Mouse (Mus musculus) liver, embryonic 16.5 days (tissue): ENCODE data around the gene Foxp4. TPM values are rescaled to one million over a fixed set of nuclear protein-coding genes. Genes with fewer than 3 reads are reported as not detected.
A peak's percentile ranks its signal among the peaks of the same experiment; 100 is the strongest.

Experiments used
- ATAC-seq: fragments of 200-750 bp; cut with Nextera tagmentation; 2 replicates; pipeline ENCODE4 v1.8.0; 2017; ENCODE audit warnings: low read depth, mild to moderate bottlenecking, moderate number of reproducible peaks, moderate library complexity
- H3K27ac ChIP-seq: fragments of 300-500 bp; sonication (generic); 2 replicates; pipeline ENCODE4 v1.5.1; 2014; ENCODE audit warnings: mild to moderate bottlenecking, low read length
- H3K27me3 ChIP-seq: fragments of 300-500 bp; sonication (generic); 2 replicates; pipeline ENCODE4 v1.6.1; 2014; ENCODE audit warnings: low read depth, low read length, mixed read lengths; ENCODE audit not compliant: control insufficient read depth, insufficient read depth
- H3K36me3 ChIP-seq: fragments of 300-500 bp; sonication (generic); 2 replicates; pipeline ENCODE4 v1.6.1; 2014; ENCODE audit warnings: mild to moderate bottlenecking; ENCODE audit not compliant: control insufficient read depth, insufficient read depth
- H3K4me1 ChIP-seq: fragments of 300-500 bp; sonication (generic); 2 replicates; pipeline ENCODE4 v1.6.1; 2014; ENCODE audit warnings: low read depth, low read length, mixed read lengths; ENCODE audit not compliant: control insufficient read depth
- H3K4me2 ChIP-seq: fragments of 300-500 bp; sonication (generic); 2 replicates; pipeline ENCODE4 v1.6.1; 2014; ENCODE audit warnings: low read depth, low read length, mixed read lengths
- H3K4me3 ChIP-seq: fragments of 300-500 bp; sonication (generic); 2 replicates; pipeline ENCODE4 v1.5.1; 2014; ENCODE audit warnings: low read depth, mild to moderate bottlenecking, low read length
- H3K9ac ChIP-seq: fragments of 300-500 bp; sonication (generic); 2 replicates; pipeline ENCODE4 v1.6.1; 2014; ENCODE audit warnings: low read depth, low read length
- H3K9me3 ChIP-seq: fragments of 300-500 bp; sonication (generic); replicated peaks from 2 replicates; pipeline ENCODE4 v1.6.1; 2016; ENCODE audit warnings: low read length; ENCODE audit not compliant: control insufficient read depth
- WGBS: fragments of 180-500 bp; shearing (Covaris S2); extraction: QIAGEN DNeasy Blood & Tissue Kit; methylation state at CpG from one replicate; pipeline ENCODE4 v1.1.7; 2014; ENCODE audit not compliant: insufficient replicate concordance; 5-methylcytosine and 5-hydroxymethylcytosine counted together
- polyA plus RNA-seq: library from polyadenylated mRNA; unstranded; fragments of >200 nt; fragmentation: Nextera tagmentation; extraction: Ambion mirVana; gene quantifications from 2 replicates; pipeline ENCODE4 v1.2.1, GENCODE M21; 2015

Gene Foxp4
- polyA plus RNA-seq, 1 experiment from 2014 or later, result 4.0 TPM

- no peak overlapping the region for H3K9ac ChIP-seq
- no peak overlapping the region for H3K27ac ChIP-seq
- no peaks in the 10 kb centered on the region for H3K9me3 ChIP-seq
- no peak for ATAC-seq
- H3K4me1 ChIP-seq, result no peaks in the 10 kb centered on the region; the same call in 1 of the 2 replicates
- WGBS, result 24% methylated on average over 12 of the region's 12 CpGs
- H3K4me3 ChIP-seq, result no peak overlapping the region
- H3K36me3 ChIP-seq, result no peaks in the 10 kb centered on the region
- no peaks in the 10 kb centered on the region for H3K27me3 ChIP-seq
- no peak overlapping the region for H3K4me2 ChIP-seq
Measured at GRCm38 (mm10) chr17:47952368-47953081, 28.1 kb upstream of the Foxp4 start.

GRCm38 (mm10) chr17:47951452-47951851 lies 27.0 kb upstream of the Foxp4 start:
- no peak overlapping the region for H3K27ac ChIP-seq
- 73% methylated on average over 13 of the region's 13 CpGs for WGBS
- H3K27me3 ChIP-seq, result no peaks in the 10 kb centered on the region
- no peak overlapping the region for H3K4me3 ChIP-seq
- no peaks in the 10 kb centered on the region for H3K9me3 ChIP-seq
- H3K4me2 ChIP-seq, result no peak overlapping the region
- no peaks in the 10 kb centered on the region; the same call in 1 of the 2 replicates for H3K4me1 ChIP-seq
- ATAC-seq, result no peak
- no peaks in the 10 kb centered on the region for H3K36me3 ChIP-seq
- H3K9ac ChIP-seq, result no peak overlapping the region

- no peak overlapping the region for H3K4me3 ChIP-seq
- H3K4me1 ChIP-seq, result no peaks in the 10 kb centered on the region; the same call in 1 of the 2 replicates
- ATAC-seq, result no peak
- no peaks in the 10 kb centered on the region for H3K36me3 ChIP-seq
- WGBS, result 71% methylated on average over 5 of the region's 5 CpGs
- no peak overlapping the region for H3K4me2 ChIP-seq
- no peaks in the 10 kb centered on the region for H3K27me3 ChIP-seq
- H3K9me3 ChIP-seq, result no peaks in the 10 kb centered on the region
- H3K9ac ChIP-seq, result no peak overlapping the region
- H3K27ac ChIP-seq, result no peak overlapping the region
Measured at GRCm38 (mm10) chr17:47950831-47951230, 26.4 kb upstream of the Foxp4 start.

GRCm38 (mm10) chr17:47949441-47949840 lies 25.0 kb upstream of the Foxp4 start:
- Histone ChIP-seq H3K9ac (no peak overlapping the region), H3K27ac (no peak overlapping the region), H3K9me3 (no peaks in the 10 kb centered on the region), H3K36me3 (no peaks in the 10 kb centered on the region), H3K27me3 (no peaks in the 10 kb centered on the region), H3K4me1 (no peaks in the 10 kb centered on the region; the same call in 1 of the 2 replicates), H3K4me2 (no peak overlapping the region), H3K4me3 (no peak overlapping the region)
- ATAC-seq, result no peak
- 75% methylated on average over 12 of the region's 12 CpGs for WGBS

GRCm38 (mm10) chr17:47948753-47949152 lies 24.3 kb upstream of the Foxp4 start:
- no peaks in the 10 kb centered on the region for H3K36me3 ChIP-seq
- H3K4me1 ChIP-seq, result no peaks in the 10 kb centered on the region; the same call in 1 of the 2 replicates
- H3K4me2 ChIP-seq, result no peak overlapping the region
- no peak overlapping the region for H3K27ac ChIP-seq
- ATAC-seq, result no peak
- H3K4me3 ChIP-seq, result no peak overlapping the region
- H3K9ac ChIP-seq, result no peak overlapping the region
- H3K9me3 ChIP-seq, result no peaks in the 10 kb centered on the region
- no peaks in the 10 kb centered on the region for H3K27me3 ChIP-seq
- WGBS, result 31% methylated on average over 5 of the region's 5 CpGs

GRCm38 (mm10) chr17:47946921-47947420 lies 22.5 kb upstream of the Foxp4 start:
- Histone ChIP-seq H3K4me1 (peaks cover 3% of the 10 kb centered on the region), H3K9ac (no peak overlapping the region), H3K27me3 (no peaks in the 10 kb centered on the region), H3K27ac (no peak overlapping the region), H3K4me2 (no peak overlapping the region), H3K4me3 (no peak overlapping the region), H3K9me3 (no peaks in the 10 kb centered on the region), H3K36me3 (no peaks in the 10 kb centered on the region)
- 25% methylated on average over 14 of the region's 14 CpGs for WGBS
- ATAC-seq, result peak; percentile 30; the same call in 1 of the 2 replicates

- Histone ChIP-seq H3K4me1 (peaks cover 7% of the 10 kb centered on the region), H3K27me3 (no peaks in the 10 kb centered on the region), H3K27ac (no peak overlapping the region), H3K9me3 (no peaks in the 10 kb centered on the region), H3K4me3 (no peak overlapping the region), H3K4me2 (no peak overlapping the region), H3K36me3 (no peaks in the 10 kb centered on the region), H3K9ac (no peak overlapping the region)
- 43% methylated on average over 3 of the region's 3 CpGs for WGBS
- ATAC-seq, result no peak
Measured at GRCm38 (mm10) chr17:47946111-47946510, 21.7 kb upstream of the Foxp4 start.

GRCm38 (mm10) chr17:47943103-47943870 lies 18.8 kb upstream of the Foxp4 start:
- Histone ChIP-seq H3K9me3 (no peaks in the 10 kb centered on the region), H3K4me2 (no peak overlapping the region), H3K27me3 (no peaks in the 10 kb centered on the region), H3K9ac (no peak overlapping the region), H3K27ac (no peak overlapping the region), H3K36me3 (no peaks in the 10 kb centered on the region), H3K4me1 (peaks cover 7% of the 10 kb centered on the region), H3K4me3 (no peak overlapping the region)
- 24% methylated on average over 9 of the region's 9 CpGs for WGBS
- no peak for ATAC-seq

GRCm38 (mm10) chr17:47942008-47942407 lies 17.6 kb upstream of the Foxp4 start:
- 58% methylated on average over 4 of the region's 4 CpGs for WGBS
- H3K4me1 ChIP-seq, result peaks cover 7% of the 10 kb centered on the region
- H3K27ac ChIP-seq, result no peak overlapping the region
- no peak overlapping the region for H3K4me2 ChIP-seq
- H3K9me3 ChIP-seq, result no peaks in the 10 kb centered on the region
- H3K9ac ChIP-seq, result no peak overlapping the region
- H3K27me3 ChIP-seq, result no peaks in the 10 kb centered on the region
- H3K36me3 ChIP-seq, result no peaks in the 10 kb centered on the region
- peak; percentile 61; the same call in 1 of the 2 replicates for ATAC-seq
- no peak overlapping the region for H3K4me3 ChIP-seq
